Mouse (Mus musculus) midbrain, embryonic 12.5 days (tissue): ENCODE results near the gene Matk. TPM values are rescaled to one million over a fixed set of nuclear protein-coding genes. Genes with fewer than 3 reads are reported as not detected.

Experiments
- ATAC-seq: fragments of 200-750 bp; cut with Nextera tagmentation; 2 replicates; pipeline ENCODE4 v1.8.0; 2017; ENCODE audit warnings: low read depth, moderate TSS enrichment, moderate library complexity; ENCODE audit not compliant: low FRiP score
- H3K27ac ChIP-seq: fragments of 300-500 bp; sonication (generic); replicated peaks from 2 replicates; pipeline ENCODE4 v1.5.1; 2016; ENCODE audit warnings: mild to moderate bottlenecking
- H3K27me3 ChIP-seq: fragments of 300-500 bp; sonication (generic); 2 replicates; pipeline ENCODE4 v1.6.1; 2016; ENCODE audit warnings: mild to moderate bottlenecking
- H3K36me3 ChIP-seq: fragments of 300-500 bp; sonication (generic); 2 replicates; pipeline ENCODE4 v1.6.1; 2016
- H3K4me1 ChIP-seq: fragments of 300-500 bp; sonication (generic); 2 replicates; pipeline ENCODE4 v1.6.1; 2016
- H3K4me2 ChIP-seq: fragments of 300-500 bp; sonication (generic); replicated peaks from 2 replicates; pipeline ENCODE4 v1.6.1; 2016; ENCODE audit warnings: mild to moderate bottlenecking, moderate library complexity
- H3K4me3 ChIP-seq: fragments of 300-500 bp; sonication (generic); 2 replicates; pipeline ENCODE4 v1.5.1; 2016; ENCODE audit warnings: mild to moderate bottlenecking
- H3K9ac ChIP-seq: fragments of 300-500 bp; sonication (generic); replicated peaks from 2 replicates; pipeline ENCODE4 v1.6.1; 2016; ENCODE audit warnings: mild to moderate bottlenecking, moderate library complexity
- H3K9me3 ChIP-seq: fragments of 300-500 bp; sonication (generic); 2 replicates; pipeline ENCODE4 v1.6.1; 2016; ENCODE audit warnings: mild to moderate bottlenecking
- WGBS: fragments of 180-500 bp; shearing (Covaris S2); methylation state at CpG from one replicate; pipeline ENCODE4 v1.1.7; 2016; 5-methylcytosine and 5-hydroxymethylcytosine counted together
- microRNA-seq: library from miRNA; unstranded; fragments of <30 nt; microRNA quantifications from one replicate; pipeline ENCODE4, GENCODE M21; 2017
- polyA plus RNA-seq: library from polyadenylated mRNA; unstranded; fragments of >200 nt; fragmentation: Nextera tagmentation; extraction: Ambion mirVana; gene quantifications from 2 replicates; pipeline ENCODE4 v1.2.1, GENCODE M21; 2016

Gene Matk
- polyA plus RNA-seq, 1 experiment from 2014 or later, result 5.0 TPM

- H3K27ac ChIP-seq, result no peak overlapping the region
- H3K9ac ChIP-seq, result no peak overlapping the region
- H3K9me3 ChIP-seq, result no peaks in the 10 kb centered on the region
- no peak overlapping the region for H3K4me2 ChIP-seq
- H3K36me3 ChIP-seq, result peaks cover 90% of the 10 kb centered on the region
- no peak overlapping the region for H3K4me3 ChIP-seq
- 0 out of 2 replicates have a peak, but pooled peaks cover 2% of the 10 kb centered on the region for H3K4me1 ChIP-seq
- 92% methylated on average over 5 of the region's 5 CpGs for WGBS
- no peaks in the 10 kb centered on the region for H3K27me3 ChIP-seq
- no peak for ATAC-seq
Measured at GRCm38 (mm10) chr10:81309571-81309970, 56.8 kb downstream of the Matk start.

Small RNA genes within 50 kb of the gene (microRNA-seq; reads per million reads assigned to microRNA genes)
- 17.4 reads per million, percentile 32 among the genes with 10 or more reads in this experiment for gene Mir3057

Other genes with a start within 250 kb of the Matk start
- gene Gng7, start 238.0 kb upstream of the Matk start, polyA plus RNA-seq, result 8.8 and 9.3 TPM in 2 replicates
- gene Diras1, start 227.3 kb upstream of the Matk start, polyA plus RNA-seq, result 11.3 and 13.4 TPM in 2 replicates
- gene Slc39a3, start 215.5 kb upstream of the Matk start, polyA plus RNA-seq, result 33.1 and 34.9 TPM in 2 replicates
- 262 and 271 TPM in 2 replicates for gene Sgta, start 192.8 kb upstream of the Matk start, polyA plus RNA-seq
- gene Thop1, start 182.9 kb upstream of the Matk start, polyA plus RNA-seq, result 56.9 and 58.3 TPM in 2 replicates
- 0.22 and 0.28 TPM in 2 replicates for gene Creb3l3, start 154.1 kb upstream of the Matk start, polyA plus RNA-seq
- 245 and 248 TPM in 2 replicates for gene Map2k2, start 147.0 kb upstream of the Matk start, polyA plus RNA-seq
- gene Zbtb7a, start 117.7 kb upstream of the Matk start, polyA plus RNA-seq, result 14.6 and 15.9 TPM in 2 replicates
- 58.6 and 64.9 TPM in 2 replicates for gene Pias4, start 85.0 kb upstream of the Matk start, polyA plus RNA-seq
- gene Eef2, start 76.3 kb upstream of the Matk start, polyA plus RNA-seq, result 531 and 534 TPM in 2 replicates
- gene Dapk3, start 69.9 kb upstream of the Matk start, polyA plus RNA-seq, result 77.3 and 79.6 TPM in 2 replicates
- 0.18 TPM in 1 of 2 replicates, not detected in the other for gene 4930442H23Rik, start 69.1 kb upstream of the Matk start, polyA plus RNA-seq
- gene Nmrk2, start 50.9 kb upstream of the Matk start, polyA plus RNA-seq, result not detected in 2 replicates
- 35.5 and 37.2 TPM in 2 replicates for gene Atcay, start 22.1 kb upstream of the Matk start, polyA plus RNA-seq
- gene Zfr2, start 19.8 kb upstream of the Matk start, polyA plus RNA-seq, result 12.1 and 13.6 TPM in 2 replicates
- gene Mrpl54, start 14.0 kb downstream of the Matk start, polyA plus RNA-seq, result 168 and 169 TPM in 2 replicates
- gene Apba3, start 14.0 kb downstream of the Matk start, polyA plus RNA-seq, result 34.8 and 36.1 TPM in 2 replicates
- 6.6 and 7.5 TPM in 2 replicates for gene Tjp3, start 38.6 kb downstream of the Matk start, polyA plus RNA-seq
- 89.9 and 92.6 TPM in 2 replicates for gene Pip5k1c, start 40.0 kb downstream of the Matk start, polyA plus RNA-seq
- 58.8 and 60.5 TPM in 2 replicates for gene Cactin, start 68.2 kb downstream of the Matk start, polyA plus RNA-seq
- gene Tbxa2r, start 75.8 kb downstream of the Matk start, polyA plus RNA-seq, result 3.7 and 4.4 TPM in 2 replicates
- gene Gipc3, start 90.3 kb downstream of the Matk start, polyA plus RNA-seq, result not detected in 2 replicates
- 90.8 and 97.9 TPM in 2 replicates for gene Hmg20b, start 97.5 kb downstream of the Matk start, polyA plus RNA-seq
- gene Mfsd12, start 104.6 kb downstream of the Matk start, polyA plus RNA-seq, result 12.0 and 13.7 TPM in 2 replicates
- gene 4930404N11Rik, start 112.9 kb downstream of the Matk start, polyA plus RNA-seq, result 0.34 and 0.92 TPM in 2 replicates
- gene Fzr1, start 125.6 kb downstream of the Matk start, polyA plus RNA-seq, result 135 and 139 TPM in 2 replicates
- 63.5 and 67.2 TPM in 2 replicates for gene Dohh, start 131.5 kb downstream of the Matk start, polyA plus RNA-seq
- 4.2 and 5.5 TPM in 2 replicates for gene Gm48551, start 131.5 kb downstream of the Matk start, polyA plus RNA-seq
- gene Gm48552, start 136.1 kb downstream of the Matk start, polyA plus RNA-seq, result 0.50 and 2.3 TPM in 2 replicates
- gene Smim24, start 140.1 kb downstream of the Matk start, polyA plus RNA-seq, result 2.1 and 2.8 TPM in 2 replicates
- gene Nfic, start 202.7 kb downstream of the Matk start, polyA plus RNA-seq, result 14.7 and 19.7 TPM in 2 replicates
- gene Celf5, start 229.8 kb downstream of the Matk start, polyA plus RNA-seq, result 37.1 and 44.4 TPM in 2 replicates
- gene Ncln, start 243.5 kb downstream of the Matk start, polyA plus RNA-seq, result 66.9 and 68.3 TPM in 2 replicates
- gene S1pr4, start 247.2 kb downstream of the Matk start, polyA plus RNA-seq, result 0.41 and 0.77 TPM in 2 replicates